Mouse (Mus musculus): ENCODE measurements at regions not wholly inside any gene's neighbourhood (a gene's known extent, or its start where the extent isn't known, plus 50 kb on each side); places are given as distances from the start of the nearest gene placed in this dataset.
A peak's percentile ranks its signal among the peaks of the same experiment; 100 is the strongest.

GRCm38 (mm10) chr3:99573977-99574373, 311.2 kb upstream of the Spag17 start:
- 27% methylated on average over 3 of the region's 3 CpGs for WGBS
- H3K36me3 ChIP-seq (ENCODE audit: control insufficient read depth, insufficient read depth, low read length), result no peaks in the 10 kb centered on the region
- DNase-seq (ENCODE audit: low spot score) (no peak), ATAC-seq (ENCODE audit: low FRiP score, low read depth) (peak; percentile 67)
- H3K4me2 ChIP-seq (replicated peaks; ENCODE audit: low read depth, low read length, severe bottlenecking), result no peak overlapping the region
- TF ChIP-seq POLR2A (IDR thresholded peaks at IDR 0.05; ENCODE audit: borderline replicate concordance, extremely low read depth, insufficient read depth, insufficient read length), result no peak
- H3K27me3 ChIP-seq (ENCODE audit: control insufficient read depth, insufficient read depth, low read length), result no peaks in the 10 kb centered on the region
- H3K4me1 ChIP-seq (ENCODE audit: control insufficient read depth, insufficient read depth, low read length), result peaks cover 4% of the 10 kb centered on the region; the same call in 1 of the 2 replicates
- no peaks in the 10 kb centered on the region for H3K9me3 ChIP-seq (ENCODE audit: control insufficient read depth, low read length)
- H3K27ac ChIP-seq (replicated peaks; ENCODE audit: low read depth, low read length), result no peak overlapping the region
- no peak overlapping the region for H3K4me3 ChIP-seq (replicated peaks; ENCODE audit: low read length)
- H3K9ac ChIP-seq (ENCODE audit: low read depth, low read length, severe bottlenecking), result no peak overlapping the region

GRCm38 (mm10) chr3:99602679-99603078, 282.5 kb upstream of the Spag17 start:
- no peaks in the 10 kb centered on the region for H3K9me3 ChIP-seq (ENCODE audit: control insufficient read depth, low read length)
- 13% methylated on average over 3 of the region's 3 CpGs for WGBS
- ATAC-seq (ENCODE audit: low FRiP score, low read depth), result no peak
- H3K27ac ChIP-seq (replicated peaks; ENCODE audit: low read depth, low read length), result no peak overlapping the region
- H3K4me1 ChIP-seq (ENCODE audit: control insufficient read depth, insufficient read depth, low read length), result no peaks in the 10 kb centered on the region
- no peak overlapping the region for H3K4me2 ChIP-seq (replicated peaks; ENCODE audit: low read depth, low read length, severe bottlenecking)
- no peak for TF ChIP-seq POLR2A (IDR thresholded peaks at IDR 0.05; ENCODE audit: borderline replicate concordance, extremely low read depth, insufficient read depth, insufficient read length)
- no peak overlapping the region for H3K4me3 ChIP-seq (replicated peaks; ENCODE audit: low read length)
- H3K9ac ChIP-seq (ENCODE audit: low read depth, low read length, severe bottlenecking), result no peak overlapping the region
- no peak for DNase-seq (ENCODE audit: low spot score)
- no peaks in the 10 kb centered on the region for H3K27me3 ChIP-seq (ENCODE audit: control insufficient read depth, insufficient read depth, low read length)
- no peaks in the 10 kb centered on the region for H3K36me3 ChIP-seq (ENCODE audit: control insufficient read depth, insufficient read depth, low read length)

GRCm38 (mm10) chr3:99632309-99632708, 252.9 kb upstream of the Spag17 start:
- H3K36me3 ChIP-seq (ENCODE audit: control insufficient read depth, insufficient read depth, low read length), result no peaks in the 10 kb centered on the region
- H3K27ac ChIP-seq (replicated peaks; ENCODE audit: low read depth, low read length), result no peak overlapping the region
- WGBS, result 70% methylated on average over 4 of the region's 4 CpGs
- TF ChIP-seq POLR2A (IDR thresholded peaks at IDR 0.05; ENCODE audit: borderline replicate concordance, extremely low read depth, insufficient read depth, insufficient read length), result no peak
- no peak for DNase-seq (ENCODE audit: low spot score)
- ATAC-seq (ENCODE audit: low FRiP score, low read depth), result no peak
- no peaks in the 10 kb centered on the region for H3K9me3 ChIP-seq (ENCODE audit: control insufficient read depth, low read length)
- no peaks in the 10 kb centered on the region; the same call in 1 of the 2 replicates for H3K4me1 ChIP-seq (ENCODE audit: control insufficient read depth, insufficient read depth, low read length)
- H3K4me3 ChIP-seq (replicated peaks; ENCODE audit: low read length), result no peak overlapping the region
- no peaks in the 10 kb centered on the region for H3K27me3 ChIP-seq (ENCODE audit: control insufficient read depth, insufficient read depth, low read length)
- H3K9ac ChIP-seq (ENCODE audit: low read depth, low read length, severe bottlenecking), result no peak overlapping the region
- no peak overlapping the region for H3K4me2 ChIP-seq (replicated peaks; ENCODE audit: low read depth, low read length, severe bottlenecking)

GRCm38 (mm10) chr3:99641343-99642106, 243.7 kb upstream of the Spag17 start:
- Histone ChIP-seq H3K4me2 (replicated peaks; ENCODE audit: low read depth, low read length, severe bottlenecking) (no peak overlapping the region), H3K4me3 (replicated peaks; ENCODE audit: low read length) (no peak overlapping the region), H3K9ac (ENCODE audit: low read depth, low read length, severe bottlenecking) (no peak overlapping the region), H3K27me3 (ENCODE audit: control insufficient read depth, insufficient read depth, low read length) (no peaks in the 10 kb centered on the region), H3K36me3 (ENCODE audit: control insufficient read depth, insufficient read depth, low read length) (no peaks in the 10 kb centered on the region), H3K4me1 (ENCODE audit: control insufficient read depth, insufficient read depth, low read length) (0 out of 2 replicates have a peak, but pooled peaks cover 4% of the 10 kb centered on the region), H3K9me3 (ENCODE audit: control insufficient read depth, low read length) (no peaks in the 10 kb centered on the region), H3K27ac (replicated peaks; ENCODE audit: low read depth, low read length) (no peak overlapping the region)
- DNase-seq (ENCODE audit: low spot score) (no peak), ATAC-seq (ENCODE audit: low FRiP score, low read depth) (no peak)
- TF ChIP-seq POLR2A (IDR thresholded peaks at IDR 0.05; ENCODE audit: borderline replicate concordance, extremely low read depth, insufficient read depth, insufficient read length), result no peak
- WGBS, result 23% methylated on average over 8 of the region's 8 CpGs

- Histone ChIP-seq H3K36me3 (ENCODE audit: control insufficient read depth, insufficient read depth, low read length) (no peaks in the 10 kb centered on the region), H3K4me2 (replicated peaks; ENCODE audit: low read depth, low read length, severe bottlenecking) (no peak overlapping the region), H3K9me3 (ENCODE audit: control insufficient read depth, low read length) (no peaks in the 10 kb centered on the region), H3K4me3 (replicated peaks; ENCODE audit: low read length) (no peak overlapping the region), H3K9ac (ENCODE audit: low read depth, low read length, severe bottlenecking) (no peak overlapping the region), H3K27me3 (ENCODE audit: control insufficient read depth, insufficient read depth, low read length) (no peaks in the 10 kb centered on the region), H3K4me1 (ENCODE audit: control insufficient read depth, insufficient read depth, low read length) (0 out of 2 replicates have a peak, but pooled peaks cover 4% of the 10 kb centered on the region), H3K27ac (replicated peaks; ENCODE audit: low read depth, low read length) (no peak overlapping the region)
- TF ChIP-seq POLR2A (IDR thresholded peaks at IDR 0.05; ENCODE audit: borderline replicate concordance, extremely low read depth, insufficient read depth, insufficient read length), result no peak
- ATAC-seq (ENCODE audit: low FRiP score, low read depth) (no peak), DNase-seq (ENCODE audit: low spot score) (no peak)
- 59% methylated on average over 1 of the region's 1 CpGs for WGBS
Measured at GRCm38 (mm10) chr3:99644910-99645309, 240.3 kb upstream of the Spag17 start.

Measured in limb, embryonic 14.5 days (tissue).